Mouse (Mus musculus) CH12F3 (cell line): ENCODE results near the gene Pigk.

ENCODE experiments used
- in situ Hi-C: fragments of 300-500 bp; cut with MboI; formaldehyde crosslinking; loops from 2 replicates; pipeline ENCODE4 v1.14.3; 2020; ENCODE audit warnings: low sequenced_read_pairs

Gene Pigk

GRCm38 (mm10) chr3:152961855-152962376, 248.0 kb downstream of the Pigk start:
- in situ Hi-C loops = no loop called here

GRCm38 (mm10) chr3:152969774-152970347, 256.0 kb downstream of the Pigk start:
- in situ Hi-C loops = no loop called here

GRCm38 (mm10) chr3:152971373-152971772, 257.5 kb downstream of the Pigk start:
- in situ Hi-C loops = no loop called here

GRCm38 (mm10) chr3:152979481-152980092, 265.7 kb downstream of the Pigk start:
- in situ Hi-C loops = no loop called here

GRCm38 (mm10) chr3:152980431-152980830, 266.5 kb downstream of the Pigk start:
- in situ Hi-C loops = no loop called here

GRCm38 (mm10) chr3:152980978-152981974, 267.4 kb downstream of the Pigk start:
- in situ Hi-C loops = no loop called here

GRCm38 (mm10) chr3:152981988-152982387, 268.1 kb downstream of the Pigk start, which contains the start of gene St6galnac5:
St6galnac5 (minus strand) TSS chr3:152982246.
- in situ Hi-C loops = no loop called here

- in situ Hi-C loops = no loop called here
Measured at GRCm38 (mm10) chr3:152990787-152991186, 276.9 kb downstream of the Pigk start.

GRCm38 (mm10) chr3:152993608-152994007, 279.7 kb downstream of the Pigk start:
- in situ Hi-C loops = no loop called here

- in situ Hi-C loops = no loop called here
Measured at GRCm38 (mm10) chr3:152998106-152998505, 284.2 kb downstream of the Pigk start.

- in situ Hi-C loops = no loop called here
Measured at GRCm38 (mm10) chr3:152998901-152999300, 285.0 kb downstream of the Pigk start.

GRCm38 (mm10) chr3:153006893-153007292, 293.0 kb downstream of the Pigk start:
- in situ Hi-C loops = no loop called here

GRCm38 (mm10) chr3:153016355-153016754, 302.5 kb downstream of the Pigk start:
- in situ Hi-C loops = no loop called here

- in situ Hi-C loops = no loop called here
Measured at GRCm38 (mm10) chr3:153018051-153018450, 304.2 kb downstream of the Pigk start.

- in situ Hi-C loops = no loop called here
Measured at GRCm38 (mm10) chr3:153024016-153024415, 310.1 kb downstream of the Pigk start.
